Mouse (Mus musculus) ES-E14 (cell line): ENCODE measurements at regions not wholly inside any gene's neighbourhood (a gene's known extent, or its start where the extent isn't known, plus 50 kb on each side); places are given as distances from the start of the nearest gene placed in this dataset.

Experiments used
- DNase-seq: peaks from one replicate; pipeline ENCODE4 v3.0.0-alpha.2; 2013; ENCODE audit warnings: low read depth, low spot score
- H3K27ac ChIP-seq: 2 replicates; pipeline ENCODE4 v1.5.1; 2012; ENCODE audit warnings: low read depth, mild to moderate bottlenecking, low read length, moderate library complexity, mixed read lengths; ENCODE audit not compliant: poor library complexity, insufficient read depth, severe bottlenecking
- H3K36me3 ChIP-seq: 2 replicates; pipeline ENCODE4 v1.6.1; 2012; ENCODE audit warnings: mild to moderate bottlenecking, low read length, moderate library complexity, mixed read lengths; ENCODE audit not compliant: control insufficient read depth, poor library complexity, insufficient read depth, severe bottlenecking
- H3K4me1 ChIP-seq, 2 experiments: fragments of 150-350 bp in 1 of 2; sonication (generic) in 1 of 2; 2 replicates each; pipeline ENCODE4 v1.6.1; 2012; ENCODE audit warnings: low read length in 2 of 2, mild to moderate bottlenecking in 1 of 2, mixed read lengths in 1 of 2; ENCODE audit not compliant: control insufficient read depth in 2 of 2, insufficient read depth in 2 of 2, poor library complexity in 1 of 2
- H3K4me3 ChIP-seq, 2 experiments: fragments of 150-350 bp in 1 of 2; sonication (generic) in 1 of 2; 2 replicates each; pipeline ENCODE4 v1.5.1; 2012; ENCODE audit warnings: low read length in 2 of 2, low read depth in 1 of 2, mild to moderate bottlenecking in 1 of 2, mixed read lengths in 1 of 2; ENCODE audit not compliant: insufficient read depth in 1 of 2, poor library complexity in 1 of 2, severe bottlenecking in 1 of 2
- H3K9ac ChIP-seq: 2 replicates; pipeline ENCODE4 v1.6.1; 2012; ENCODE audit warnings: low read depth, mild to moderate bottlenecking, low read length, mixed read lengths; ENCODE audit not compliant: poor library complexity, insufficient read depth, severe bottlenecking
- H3K9me3 ChIP-seq: fragments of 150-350 bp; sonication (generic); 2 replicates; pipeline ENCODE4 v1.6.1; 2012; ENCODE audit warnings: low read depth, mild to moderate bottlenecking, low read length; ENCODE audit not compliant: control insufficient read depth, insufficient read depth
- CHD2 ChIP-seq: IDR thresholded peaks from 2 replicates; pipeline ENCODE4 v1.6.1; 2014; ENCODE audit warnings: mild to moderate bottlenecking, low read depth, low read length, inconsistent platforms
- HCFC1 ChIP-seq: IDR thresholded peaks from 2 replicates; pipeline ENCODE4 v1.6.1; 2012; ENCODE audit warnings: low read length, inconsistent platforms, borderline replicate concordance; ENCODE audit not compliant: insufficient read depth
- MAFK ChIP-seq: IDR thresholded peaks from 2 replicates; pipeline ENCODE4 v1.6.1; 2014; ENCODE audit warnings: mild to moderate bottlenecking, low read depth, low read length, inconsistent platforms; ENCODE audit not compliant: insufficient read depth
- ZC3H11A ChIP-seq: IDR thresholded peaks from 2 replicates; pipeline ENCODE4 v1.6.1; 2012; ENCODE audit warnings: low read depth, mild to moderate bottlenecking, inconsistent platforms, low read length, borderline replicate concordance
- ZNF384 ChIP-seq: IDR thresholded peaks from 2 replicates; pipeline ENCODE4 v1.6.1; 2012; ENCODE audit warnings: low read depth, low read length, inconsistent platforms
- in situ Hi-C, 2 experiments: fragments of 600-800 bp; cut with MboI; formaldehyde crosslinking; loops; one replicate each; pipeline ENCODE4 v1.15.1; 2025; ENCODE audit warnings: low sequenced_read_pairs in 2 of 2, inconsistent platforms in 1 of 2; ENCODE audit not compliant: unreplicated experiment in 2 of 2

- Histone ChIP-seq H3K9me3 (no peaks in the 10 kb centered on the region), H3K4me3 (no peak overlapping the region), H3K9ac (no peak overlapping the region), H3K27ac (no peak overlapping the region), H3K36me3 (no peaks in the 10 kb centered on the region), H3K4me1 (no peaks in the 10 kb centered on the region)
- no peak for DNase-seq
- no peak for TF ChIP-seq CHD2
- no peak for TF ChIP-seq ZC3H11A
- TF ChIP-seq ZNF384 = no peak
- no peak for TF ChIP-seq HCFC1
- TF ChIP-seq MAFK = no peak
- in situ Hi-C loops = no loop called here
Measured at GRCm38 (mm10) chr15:17987763-17988162, 831.0 kb upstream of the Cdh10 start.

GRCm38 (mm10) chr15:18032626-18033025 is 786.1 kb upstream of the Cdh10 start:
- no peaks in the 10 kb centered on the region for H3K36me3 ChIP-seq

GRCm38 (mm10) chr15:18052219-18053030 is 766.3 kb upstream of the Cdh10 start:
- H3K9me3 ChIP-seq = no peaks in the 10 kb centered on the region
- in situ Hi-C loops = no loop called here
- no peaks in the 10 kb centered on the region for H3K36me3 ChIP-seq
- DNase-seq = no peak
- H3K4me1 ChIP-seq = no peaks in the 10 kb centered on the region
- no peak overlapping the region for H3K4me3 ChIP-seq
- H3K9ac ChIP-seq = no peak overlapping the region
- no peak for TF ChIP-seq HCFC1
- TF ChIP-seq ZC3H11A = no peak
- no peak for TF ChIP-seq CHD2
- no peak for TF ChIP-seq ZNF384
- no peak for TF ChIP-seq MAFK
- no peak overlapping the region for H3K27ac ChIP-seq

More at GRCm38 (mm10) chr15:18032626-18033025, 786.1 kb upstream of the Cdh10 start:
- H3K4me3 ChIP-seq = no peak overlapping the region
- in situ Hi-C loops = no loop called here
- no peak for TF ChIP-seq ZC3H11A
- TF ChIP-seq HCFC1 = no peak
- TF ChIP-seq ZNF384 = no peak
- TF ChIP-seq MAFK = no peak
- no peak for TF ChIP-seq CHD2
- no peak overlapping the region for H3K9ac ChIP-seq
- H3K27ac ChIP-seq = no peak overlapping the region
- DNase-seq = no peak
- no peaks in the 10 kb centered on the region for H3K4me1 ChIP-seq
- no peaks in the 10 kb centered on the region for H3K9me3 ChIP-seq

- in situ Hi-C loops = no loop called here
- TF ChIP-seq CHD2 (no peak), ZNF384 (no peak), ZC3H11A (no peak)
- Histone ChIP-seq H3K9me3 (no peaks in the 10 kb centered on the region), H3K36me3 (no peaks in the 10 kb centered on the region), H3K9ac (no peak overlapping the region), H3K4me1 (no peaks in the 10 kb centered on the region), H3K27ac (no peak overlapping the region), H3K4me3 (no peak overlapping the region)
- DNase-seq = no peak
Measured at GRCm38 (mm10) chr15:18065515-18065914, 753.2 kb upstream of the Cdh10 start.

- Histone ChIP-seq H3K9ac (no peak overlapping the region), H3K4me3 (no peak overlapping the region), H3K36me3 (no peaks in the 10 kb centered on the region), H3K9me3 (no peaks in the 10 kb centered on the region), H3K4me1 (no peaks in the 10 kb centered on the region), H3K27ac (no peak overlapping the region)
- DNase-seq = no peak
- TF ChIP-seq HCFC1 (no peak), ZNF384 (no peak), CHD2 (no peak), MAFK (no peak), ZC3H11A (no peak)
- in situ Hi-C loops = no loop called here
Measured at GRCm38 (mm10) chr15:18079644-18080043, 739.1 kb upstream of the Cdh10 start.
